Mouse (Mus musculus): ENCODE results near the gene Elovl4.
A peak's percentile ranks its signal among the peaks of the same experiment; 100 is the strongest.

Elovl4 gene

GRCm38 (mm10) chr9:83805977-83806815 is at the start of gene Elovl4:
Gene Elovl4, minus strand, starts transcription at chr9:83806277.
- no peak for DNase-seq (ENCODE audit: extremely low spot score, low read depth, low spot score)

- no peak for DNase-seq (ENCODE audit: extremely low spot score, low read depth, low spot score)
These were observed 46.4 kb upstream of the Elovl4 start for GRCm38 (mm10) chr9:83852464-83852863.

DNA sequence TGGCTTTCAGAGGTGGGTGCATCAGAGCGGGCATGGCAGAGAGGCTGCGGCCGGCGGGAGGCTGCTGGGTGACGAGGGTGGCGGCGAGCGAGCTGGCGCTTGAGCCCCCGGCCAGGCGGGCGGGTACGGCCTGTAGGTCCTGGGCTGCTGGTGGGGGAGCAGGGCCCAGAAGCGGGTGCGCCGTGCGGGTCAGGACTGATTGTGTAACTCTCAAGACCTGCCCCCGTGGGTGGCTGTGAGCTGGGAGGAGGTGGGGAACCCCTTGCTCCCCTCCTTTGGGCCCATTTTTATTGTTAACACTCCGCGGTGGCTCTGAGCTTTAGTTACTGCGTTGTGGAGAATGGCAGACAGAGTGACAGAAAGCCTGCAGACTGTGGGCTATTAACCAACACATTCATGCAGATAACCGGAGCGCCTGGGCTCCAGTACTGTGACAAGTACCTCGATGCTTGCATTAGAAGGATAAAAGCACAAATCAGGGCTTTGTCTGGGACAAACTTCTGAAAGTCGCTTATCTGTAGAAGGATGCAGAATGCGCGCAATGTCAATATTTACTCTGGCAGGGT is 28.8 kb upstream of the Elovl4 start:
- no peak for DNase-seq (ENCODE audit: extremely low spot score, low read depth, low spot score)

GRCm38 (mm10) chr9:83833811-83834747 is 28.0 kb upstream of the Elovl4 start, which contains the start of gene Ttk:
Gene Ttk, plus strand, starts transcription at chr9:83834689.
- DNase-seq (ENCODE audit: extremely low spot score, low read depth, low spot score): peak; percentile 62

DNA sequence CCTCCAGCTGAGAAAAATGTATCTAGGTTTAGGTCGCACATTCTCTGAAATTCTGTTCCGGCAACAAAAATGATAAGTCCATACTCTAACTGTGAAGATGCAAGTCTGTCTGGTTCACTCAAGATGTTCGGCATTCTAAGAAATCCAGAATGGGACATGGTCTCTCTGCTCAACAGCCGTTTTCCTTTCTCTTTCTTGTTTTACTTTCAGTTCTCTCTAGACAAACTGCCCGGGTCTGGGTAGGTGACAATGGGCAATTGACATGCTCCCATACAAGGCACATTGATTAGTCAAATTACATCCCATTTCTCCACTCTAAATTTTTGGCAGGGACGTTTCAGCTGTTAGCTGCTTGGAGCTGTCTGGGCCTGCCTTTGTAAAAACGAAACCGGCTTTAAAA is 25.1 kb upstream of the Elovl4 start:
- DNase-seq (ENCODE audit: extremely low spot score, low read depth, low spot score): no peak

- DNase-seq (ENCODE audit: extremely low spot score, low read depth, low spot score): no peak
These were observed 23.8 kb upstream of the Elovl4 start for GRCm38 (mm10) chr9:83829896-83830295.

DNA sequence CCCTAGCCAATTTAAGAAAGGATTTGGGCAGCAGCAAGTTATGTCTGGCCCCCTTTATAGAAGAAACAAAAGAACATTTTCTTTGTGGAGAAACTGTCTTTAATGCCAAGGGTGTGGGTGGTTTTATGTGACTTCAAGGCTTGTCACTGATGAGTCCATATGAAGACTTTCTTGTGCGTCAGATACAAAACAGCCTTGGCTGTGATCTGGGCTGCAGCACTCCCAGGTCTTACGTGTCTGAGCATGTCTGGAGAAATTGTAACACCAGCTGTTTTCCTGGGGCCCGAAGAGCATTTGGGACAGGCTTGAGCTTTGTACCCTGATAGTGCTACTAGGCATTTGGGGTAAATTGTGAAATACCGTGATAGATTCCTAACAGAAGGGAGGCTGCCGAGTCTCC is 16.8 kb upstream of the Elovl4 start:
- DNase-seq (ENCODE audit: extremely low spot score, low read depth, low spot score): no peak

- DNase-seq (ENCODE audit: extremely low spot score, low read depth, low spot score): no peak
These were observed 14.9 kb upstream of the Elovl4 start for GRCm38 (mm10) chr9:83820976-83821375.

- no peak for DNase-seq (ENCODE audit: extremely low spot score, low read depth, low spot score)
These were observed 13.1 kb upstream of the Elovl4 start for GRCm38 (mm10) chr9:83819188-83819587.

- no peak for DNase-seq (ENCODE audit: extremely low spot score, low read depth, low spot score)
These were observed 1.5 kb upstream of the Elovl4 start for GRCm38 (mm10) chr9:83807562-83807961.

DNA sequence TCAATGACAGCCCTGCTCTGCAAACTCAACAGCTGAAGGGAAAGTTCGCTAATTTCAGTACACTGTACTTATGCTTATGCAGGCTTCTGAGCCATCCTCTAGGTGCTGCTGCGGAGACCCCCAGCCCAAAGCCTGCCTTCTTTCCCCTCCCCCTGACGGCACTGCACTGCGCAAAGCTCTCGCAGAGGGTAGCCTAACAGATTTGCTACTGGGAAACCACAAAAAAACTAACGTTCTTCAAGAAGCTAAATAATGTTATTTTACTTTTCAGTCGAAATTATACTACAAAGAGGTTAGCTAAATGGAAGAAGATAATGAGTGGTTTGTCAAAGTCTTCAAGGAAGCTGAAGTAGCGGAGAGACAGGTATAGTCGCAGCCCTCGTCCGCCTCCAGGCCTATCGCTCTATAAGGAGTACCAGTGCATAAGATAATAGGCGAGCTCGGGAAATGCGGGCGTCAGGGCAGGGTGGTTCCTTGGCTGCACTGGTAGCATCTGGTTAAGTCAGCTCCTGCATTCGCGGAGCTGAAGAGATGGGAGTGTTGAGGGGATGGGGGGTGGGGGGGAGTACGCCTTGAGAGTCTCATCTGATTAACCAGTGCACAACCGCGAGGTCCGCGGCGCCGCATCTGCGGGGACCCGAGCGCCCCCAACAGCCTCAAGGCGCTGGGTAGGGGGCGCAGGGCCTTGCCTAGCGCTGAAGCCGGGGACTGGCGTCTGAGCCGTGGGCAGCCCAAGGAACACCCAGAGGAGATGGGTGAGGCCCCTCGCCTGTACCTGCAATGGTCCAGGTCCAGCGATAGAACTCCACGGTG is 707 bp downstream of the Elovl4 start:
- DNase-seq (ENCODE audit: extremely low spot score, low read depth, low spot score): no peak

DNA sequence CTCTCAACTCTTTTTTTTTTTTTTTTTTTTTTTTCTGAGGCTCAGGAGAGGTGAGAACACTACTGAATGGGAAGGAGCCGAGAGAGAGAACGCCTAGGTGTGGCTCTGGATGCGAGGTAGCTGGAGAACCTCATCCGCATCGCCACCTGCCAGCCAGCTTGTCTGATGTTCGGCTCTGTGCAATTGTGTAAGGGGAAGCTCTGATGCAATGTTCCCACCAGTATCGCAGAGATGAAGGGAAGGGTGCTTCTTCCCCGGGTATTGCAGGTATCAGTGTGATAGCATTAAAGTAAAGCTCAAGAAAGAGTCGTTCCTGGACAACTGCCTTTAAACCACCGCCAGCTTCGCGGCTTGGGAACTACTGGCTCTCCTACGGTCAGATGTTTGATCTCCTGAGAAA is 1.7 kb downstream of the Elovl4 start:
- DNase-seq (ENCODE audit: extremely low spot score, low read depth, low spot score): no peak

- DNase-seq (ENCODE audit: extremely low spot score, low read depth, low spot score): no peak
These were observed 8.2 kb downstream of the Elovl4 start for GRCm38 (mm10) chr9:83797898-83798297.

GRCm38 (mm10) chr9:83796875-83797274 is 9.2 kb downstream of the Elovl4 start:
- no peak for DNase-seq (ENCODE audit: extremely low spot score, low read depth, low spot score)

DNA sequence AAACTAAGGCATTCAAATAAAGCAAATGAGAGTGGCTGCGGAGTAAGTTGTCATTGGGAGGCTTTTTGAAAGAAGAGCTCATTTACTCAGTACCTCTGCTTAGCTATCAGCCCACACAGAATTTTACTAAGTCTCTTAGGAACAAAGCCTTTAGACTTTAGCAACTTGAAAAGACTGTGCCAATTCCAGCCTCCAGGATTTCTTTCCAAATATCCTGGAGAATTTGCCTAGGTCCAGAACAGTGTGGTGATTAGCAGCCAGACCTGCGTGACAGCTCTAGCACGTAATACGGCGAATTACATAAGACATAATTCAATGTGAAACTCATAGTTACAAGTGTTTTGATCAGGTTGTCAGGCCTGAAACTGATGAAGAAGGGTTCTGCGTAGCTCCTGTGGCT is 16.8 kb downstream of the Elovl4 start:
- DNase-seq (ENCODE audit: extremely low spot score, low read depth, low spot score): no peak

DNA sequence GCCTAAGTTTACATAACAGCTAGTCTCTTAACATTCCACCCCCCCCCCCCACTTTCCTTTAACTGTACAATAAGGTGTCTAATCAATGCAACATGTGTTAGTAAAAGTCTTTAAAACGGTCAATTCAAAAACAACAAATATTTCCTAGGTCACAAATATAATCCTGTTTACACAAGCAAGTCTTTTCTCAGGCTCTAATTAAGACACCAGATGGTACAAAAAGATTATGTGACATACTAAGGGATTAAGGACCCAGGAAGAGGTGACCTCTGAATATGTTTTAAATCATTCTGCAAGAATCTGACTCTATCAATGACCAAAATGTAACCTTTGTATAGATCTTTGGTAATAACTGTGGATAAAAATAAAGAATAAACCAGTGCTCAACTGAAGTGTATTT is 20.6 kb downstream of the Elovl4 start:
- no peak for DNase-seq (ENCODE audit: extremely low spot score, low read depth, low spot score)

DNA sequence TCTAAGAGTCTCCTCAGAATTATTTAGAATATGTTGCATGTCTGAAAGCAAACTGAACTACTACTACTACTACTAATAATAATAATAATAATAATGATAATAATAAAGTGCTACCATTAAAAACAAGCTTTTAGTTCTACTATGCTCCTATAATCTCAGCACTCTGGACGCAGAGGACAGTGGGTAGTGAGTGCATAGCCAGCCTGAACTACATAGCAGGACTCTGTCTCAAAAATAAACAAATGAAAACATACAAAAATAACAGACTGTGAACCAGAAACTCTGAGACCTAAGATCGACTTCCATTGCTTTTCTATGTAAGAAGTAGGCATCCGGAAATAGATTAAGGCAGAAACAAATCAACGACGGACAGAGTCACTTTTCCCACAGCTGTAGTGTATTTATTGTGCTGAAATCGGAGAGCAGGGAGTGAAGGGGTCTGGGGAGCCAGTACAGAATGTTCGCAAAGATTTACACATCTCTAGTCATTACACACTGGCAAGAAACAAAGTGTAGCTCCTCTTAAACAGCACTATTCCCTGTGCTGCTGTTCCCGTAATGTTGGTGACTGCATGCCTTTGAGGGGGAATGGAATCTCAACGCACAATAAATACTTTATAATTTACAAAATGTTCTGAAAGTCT is 27.6 kb downstream of the Elovl4 start:
- no peak for DNase-seq (ENCODE audit: extremely low spot score, low read depth, low spot score)

DNA sequence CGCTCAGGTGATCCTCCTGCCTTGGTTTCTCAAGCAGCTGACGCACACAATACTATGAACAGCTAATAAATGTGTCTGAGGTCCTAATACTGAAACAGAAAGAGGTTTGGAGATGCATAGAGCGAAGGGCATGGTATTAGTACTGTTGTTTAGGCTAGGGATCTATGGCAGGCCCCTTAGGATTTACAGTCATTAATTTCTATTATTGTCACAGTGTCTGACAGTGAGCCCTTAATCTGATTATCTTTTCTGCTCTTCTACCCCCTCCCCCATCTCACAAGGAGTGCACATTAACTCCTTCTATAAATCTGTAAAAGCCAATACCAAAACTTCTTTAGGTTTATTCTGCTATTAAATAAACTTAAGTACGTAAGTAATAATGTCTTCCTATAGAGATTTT is 44.8 kb downstream of the Elovl4 start:
- DNase-seq (ENCODE audit: extremely low spot score, low read depth, low spot score): no peak

DNA sequence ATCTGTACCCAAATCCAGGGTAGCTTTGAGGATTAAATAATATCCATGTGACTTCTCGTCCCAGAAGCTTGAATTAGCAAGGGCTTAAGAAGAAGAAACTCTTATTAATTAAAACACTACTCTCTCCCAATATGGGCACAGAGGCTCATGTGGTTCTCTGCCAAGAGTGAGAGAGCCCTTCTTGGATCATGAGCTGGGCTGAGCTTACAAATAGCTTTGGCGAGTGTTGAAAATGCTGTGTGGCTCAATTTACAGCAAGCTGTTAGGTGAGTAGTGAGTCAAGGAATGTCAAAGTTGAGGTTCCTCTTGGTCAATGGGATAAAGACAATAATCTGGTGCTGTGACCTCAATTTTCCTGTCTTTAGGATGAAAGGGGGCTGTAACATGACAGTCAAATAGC is 74.2 kb downstream of the Elovl4 start:
- DNase-seq (ENCODE audit: extremely low spot score, low read depth, low spot score): no peak

GRCm38 (mm10) chr9:83730836-83731235 is 75.2 kb downstream of the Elovl4 start:
- DNase-seq (ENCODE audit: extremely low spot score, low read depth, low spot score): no peak
